ENCODE assay signal across 8 mouse cellular contexts in genomic region chr2:168081299-168081932, GRCm38 (mm10). TPM values are rescaled to one million over a fixed set of nuclear protein-coding genes. Genes with fewer than 3 reads are reported as not detected.
DNase-seq lines count a peak whose midpoint lies in the region; ATAC-seq and TF ChIP-seq lines count a peak whose summit lies in the region.

No protein-coding gene starts in this region.

- H3K4me3 ChIP-seq in forebrain, postnatal 0 days (ENCODE audit: low read depth, low read length) = peak overlapping the region; percentile 83
- peak overlapping the region; percentile 76 for H3K4me3 ChIP-seq in liver, embryonic 13.5 days (replicated peaks)

- peak; percentile 29 for DNase-seq in gastrocnemius, postnatal 10 days
- DNase-seq in gastrocnemius, postnatal 36 days = no peak
- peak; percentile 18 to 76 for DNase-seq in spleen, postnatal 4 days (ENCODE audit: low spot score in 2 of 2)
- DNase-seq in spleen, postnatal 36 days (ENCODE audit: low spot score in 2 of 2) = no peak
- peak; percentile 37 for DNase-seq in forebrain, postnatal 0 days
- no peak for DNase-seq in liver, embryonic 13.5 days
- DNase-seq in right cerebral cortex, postnatal 4 days = peak; percentile 52
- DNase-seq in urinary bladder, adult 18-20 months (ENCODE audit: low spot score in 2 of 2) = no peak

- TF ChIP-seq CTCF in forebrain, postnatal 0 days (IDR thresholded peaks at IDR 0.05; ENCODE audit: low read depth) = no peak

- peak overlapping the region; percentile 89 for H3K4me2 ChIP-seq in forebrain, postnatal 0 days (ENCODE audit: low read depth)
- H3K4me2 ChIP-seq in liver, embryonic 13.5 days = peak overlapping the region; percentile 99

- under 1% methylated on average over 48 of the region's 49 CpGs for WGBS in forebrain, postnatal 0 days
- under 1% methylated on average over 49 of the region's 49 CpGs for WGBS in liver, embryonic 13.5 days (ENCODE audit: insufficient replicate concordance)

- peak; percentile 4; the same call in 1 of the 2 replicates for ATAC-seq in forebrain, postnatal 0 days
- no peak for ATAC-seq in liver, embryonic 13.5 days (ENCODE audit: low read depth)

- peak overlapping the region; percentile 75 for H3K9ac ChIP-seq in forebrain, postnatal 0 days
- peak overlapping the region; percentile 82 for H3K9ac ChIP-seq in liver, embryonic 13.5 days

- no peaks in the 10 kb centered on the region for H3K27me3 ChIP-seq in forebrain, postnatal 0 days (ENCODE audit: insufficient read depth, low read length)
- peaks cover 60% of the 10 kb centered on the region for H3K27me3 ChIP-seq in liver, embryonic 13.5 days

- no peaks in the 10 kb centered on the region for H3K9me3 ChIP-seq in forebrain, postnatal 0 days (ENCODE audit: low read length)
- no peaks in the 10 kb centered on the region for H3K9me3 ChIP-seq in liver, embryonic 13.5 days (replicated peaks)

- intact Hi-C loops in gastrocnemius, postnatal 36 days (cut with DNase I) = no loop called here

- H3K36me3 ChIP-seq in forebrain, postnatal 0 days (ENCODE audit: insufficient read depth) = no peaks in the 10 kb centered on the region
- no peaks in the 10 kb centered on the region for H3K36me3 ChIP-seq in liver, embryonic 13.5 days

- peaks cover 9% of the 10 kb centered on the region for H3K4me1 ChIP-seq in forebrain, postnatal 0 days (ENCODE audit: insufficient read depth)
- H3K4me1 ChIP-seq in liver, embryonic 13.5 days (replicated peaks) = peaks cover 50% of the 10 kb centered on the region

- H3K27ac ChIP-seq in forebrain, postnatal 0 days (ENCODE audit: low read depth, low read length) = peak overlapping the region; percentile 95
- H3K27ac ChIP-seq in liver, embryonic 13.5 days = peak overlapping the region; percentile 73

RNA-seq across cellular contexts. Expression of gene Pard6b, which starts 0.6 kb away (rescaled TPM):
- under 1 TPM; 0.85 to 0.93 TPM for total RNA-seq in gastrocnemius, postnatal 10 days (2021)
- total RNA-seq in gastrocnemius, postnatal 36 days (2021) = under 1 TPM; 0.69 to 0.91 TPM
- total RNA-seq in forebrain, postnatal 0 days (2014; rRNA removed) = 4.2 and 5.3 TPM in 2 replicates
- 2.8 and 4.1 TPM in 2 replicates for polyA plus RNA-seq in forebrain, postnatal 0 days (2015; fragmentation: Nextera tagmentation; extraction: Ambion mirVana)
- 2.2 and 2.9 TPM in 2 replicates for polyA plus RNA-seq in liver, embryonic 13.5 days (2015; fragmentation: Nextera tagmentation; extraction: Ambion mirVana)

Comparison
In these comparisons a context has a peak if more than half of its experiments do, and no peak if none do; other contexts are left out.
1. DNase-seq: peak in gastrocnemius, postnatal 10 days (single experiment), spleen, postnatal 4 days (2 of 2), forebrain, postnatal 0 days (single experiment) and right cerebral cortex, postnatal 4 days (single experiment); none in gastrocnemius, postnatal 36 days (0 of 2), spleen, postnatal 36 days (0 of 2), liver, embryonic 13.5 days (single experiment) and urinary bladder, adult 18-20 months (0 of 2).